Mouse (Mus musculus) forelimb bud, embryonic 11.5 days (tissue): ENCODE results near the gene Ufd1.
"Not testable (repeated sequence)": the region's sequence is repeated elsewhere in the genome, so short reads cannot be mapped to it uniquely, and the experiment has no call there.

Source experiments
- DNase-seq: peaks from one replicate; pipeline ENCODE4 v3.0.0-alpha.2; 2012; ENCODE audit warnings: low read depth, low spot score

Gene Ufd1

GRCm38 (mm10) chr16:18811032-18811431, 547 bp upstream of the Ufd1 start:
- peak; percentile 5 for DNase-seq

DNA sequence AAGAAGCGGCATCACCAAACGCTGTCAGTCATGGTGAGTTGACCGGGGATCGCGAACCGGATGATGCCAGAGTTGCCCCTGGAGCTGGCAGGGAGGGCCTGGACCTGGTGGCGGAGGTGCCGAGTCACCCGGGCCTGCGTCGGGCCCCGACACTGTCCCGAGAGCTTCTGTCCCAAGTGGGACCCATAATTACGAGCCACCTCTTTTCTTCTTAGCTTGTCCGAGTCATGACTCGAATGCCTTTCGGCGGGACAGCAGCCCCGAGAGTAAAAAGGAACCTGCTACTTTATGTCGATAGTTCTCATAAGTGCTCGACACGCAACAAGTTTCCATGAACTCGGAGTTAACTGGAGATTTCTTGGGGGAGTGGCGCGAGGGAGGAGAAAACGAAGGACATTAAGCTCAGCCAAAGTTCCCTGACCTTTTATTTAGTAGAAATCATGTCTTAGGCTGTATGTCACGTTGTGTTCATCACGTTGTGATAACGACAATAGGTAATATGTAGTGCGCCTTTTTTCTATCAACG, 869 bp downstream of the Ufd1 start:
- DNase-seq: no peak

DNA sequence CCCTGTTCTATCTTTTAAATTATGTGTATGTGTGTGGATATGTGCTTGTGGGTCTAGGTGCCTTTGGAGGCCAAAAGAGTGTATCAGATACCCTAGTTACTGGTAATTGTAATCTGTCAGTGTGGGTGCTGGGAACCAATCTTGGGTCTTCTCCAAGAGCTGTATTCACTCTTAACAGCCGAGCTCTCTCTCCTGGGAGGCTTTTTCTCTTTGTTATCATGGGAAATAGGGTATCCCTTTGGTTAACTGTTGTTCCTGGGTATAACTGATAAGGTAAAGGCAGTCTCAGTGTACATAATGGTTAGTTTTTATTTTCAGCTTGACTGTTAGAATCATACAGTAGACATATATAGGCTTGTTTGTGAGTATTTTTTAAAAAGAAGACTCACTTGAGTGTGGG, 10.8 kb downstream of the Ufd1 start:
- DNase-seq: no peak

DNA sequence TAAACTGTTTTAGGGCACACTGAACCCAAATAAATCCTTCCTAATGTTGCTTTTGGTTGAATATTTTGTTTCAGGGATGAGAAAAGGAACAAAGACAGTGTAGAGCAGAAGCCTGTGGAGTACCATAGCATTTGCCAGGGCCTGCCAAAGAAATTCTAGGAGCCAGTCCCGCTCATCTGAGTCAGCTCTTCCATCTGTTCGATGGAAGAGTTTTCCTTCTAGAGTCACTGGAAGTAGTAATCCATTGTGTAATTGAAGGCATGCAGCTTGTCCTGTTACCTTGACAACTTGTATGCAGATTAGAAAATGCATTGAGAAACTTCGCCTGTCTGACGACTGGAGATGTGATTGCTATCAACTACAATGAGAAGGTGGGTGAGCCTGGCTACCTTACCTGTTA, 11.3 kb downstream of the Ufd1 start:
- no peak for DNase-seq

DNA sequence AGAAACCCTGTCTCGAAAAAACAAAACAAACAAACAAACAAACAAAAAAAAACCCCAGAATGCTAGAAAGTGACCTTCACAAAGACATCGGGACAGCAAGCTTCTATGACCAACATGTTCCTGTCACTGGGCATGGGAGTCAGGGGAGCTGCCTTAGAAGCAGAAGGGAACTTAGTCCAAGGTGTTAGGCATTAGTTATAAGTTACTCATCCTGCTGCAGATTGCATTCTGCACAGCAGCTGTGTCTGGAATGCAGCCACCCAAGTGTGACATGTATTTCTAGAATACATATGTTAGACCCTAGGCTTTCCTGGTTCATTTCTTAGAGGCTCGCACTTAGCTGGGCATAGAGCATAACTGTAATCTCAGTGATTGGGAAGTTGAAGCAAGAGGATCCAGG, 17.1 kb downstream of the Ufd1 start:
- no peak for DNase-seq

- no peak for DNase-seq
Measured at GRCm38 (mm10) chr16:18829102-18829501, 17.5 kb downstream of the Ufd1 start.

DNA sequence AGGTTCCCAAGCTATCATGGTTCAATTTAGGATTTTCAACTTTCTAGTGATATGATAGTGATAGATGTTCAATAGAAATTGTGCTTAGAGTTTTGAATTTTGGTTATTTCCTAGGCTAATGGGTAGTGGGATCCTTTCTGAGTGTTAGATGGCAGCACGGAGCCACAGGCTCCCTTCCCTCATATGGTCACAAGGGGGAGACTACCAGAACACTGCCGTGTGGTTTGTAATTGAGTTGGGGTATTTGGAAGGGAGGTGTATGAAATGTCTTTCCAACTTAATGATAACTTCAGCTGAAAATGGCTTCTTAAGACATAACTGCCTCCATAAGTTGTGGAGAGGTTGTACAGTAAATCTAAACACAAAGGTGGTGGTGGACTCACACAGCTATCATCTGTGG, 21.9 kb downstream of the Ufd1 start:
- DNase-seq: no peak

DNA sequence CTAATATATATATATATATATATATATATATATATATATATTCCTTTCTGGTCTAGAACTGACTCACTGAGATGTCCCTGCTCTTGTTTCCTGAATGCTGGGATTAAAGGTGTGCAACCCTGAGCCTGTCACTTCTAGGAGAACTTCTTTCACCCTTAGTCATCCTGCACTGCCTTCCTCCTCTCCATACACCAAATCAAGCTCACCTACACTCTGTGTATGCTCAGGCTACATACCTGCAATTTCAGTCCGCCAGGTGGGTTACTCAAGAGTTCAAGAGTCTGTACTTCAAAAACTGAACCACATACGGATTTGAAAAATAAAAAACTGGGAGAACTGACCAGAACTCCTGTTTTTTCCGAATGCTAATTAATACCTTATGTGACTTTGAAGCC, 24.5 kb downstream of the Ufd1 start:
- no peak for DNase-seq

- DNase-seq: peak; percentile 96
Measured at GRCm38 (mm10) chr16:18836468-18837208, 25.1 kb downstream of the Ufd1 start, which contains the start of the genes 2510002D24Rik and Gm28539. TSS of gene 2510002D24Rik (plus strand) at chr16:18836578. TSS of gene Gm28539 (plus strand) at chr16:18836584.

DNA sequence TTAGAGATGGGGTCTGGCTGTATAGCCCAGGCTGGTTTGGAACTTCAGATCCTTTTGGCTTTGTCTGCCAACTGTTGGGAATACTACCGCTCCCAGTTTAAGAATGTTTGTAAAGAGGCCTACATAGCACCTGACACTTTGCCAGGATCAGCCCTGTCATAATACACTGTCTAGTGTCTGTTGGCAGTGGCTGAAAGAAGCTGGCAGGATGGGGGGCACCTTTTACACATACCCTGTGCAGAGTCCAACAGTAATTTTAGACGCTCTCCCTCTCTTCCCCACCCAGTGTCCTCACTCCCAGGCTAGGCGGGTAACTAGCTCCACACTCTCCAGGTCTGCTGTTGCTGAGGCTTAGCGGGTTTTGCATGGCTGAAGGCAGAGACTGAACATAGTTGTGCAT, 26.8 kb downstream of the Ufd1 start:
- DNase-seq: no peak

DNA sequence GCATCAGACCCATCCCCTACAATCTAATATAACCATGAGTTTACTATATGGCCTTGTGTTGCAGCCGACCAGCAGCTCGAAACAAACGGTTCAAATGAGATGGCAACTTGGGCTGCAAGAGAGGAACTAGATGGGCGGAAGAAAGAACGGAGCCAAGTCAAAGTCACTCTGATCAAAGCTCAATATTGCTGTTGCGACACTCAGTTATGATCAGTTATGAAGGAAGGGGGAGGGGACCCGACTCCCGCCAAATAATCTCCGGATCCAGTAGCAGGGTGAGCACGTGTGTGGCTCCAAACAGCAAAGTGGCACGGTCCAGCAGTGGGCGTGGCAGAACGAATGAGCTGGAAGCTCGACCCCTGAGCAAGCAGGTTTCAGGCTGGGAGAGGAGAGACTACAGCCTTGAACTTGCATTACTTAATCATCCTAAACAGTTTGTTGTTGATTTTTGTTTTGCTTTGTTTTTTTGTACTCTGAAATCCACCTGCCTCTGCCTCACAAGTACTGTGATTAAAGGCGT, 34.8 kb downstream of the Ufd1 start:
- DNase-seq: no peak

DNA sequence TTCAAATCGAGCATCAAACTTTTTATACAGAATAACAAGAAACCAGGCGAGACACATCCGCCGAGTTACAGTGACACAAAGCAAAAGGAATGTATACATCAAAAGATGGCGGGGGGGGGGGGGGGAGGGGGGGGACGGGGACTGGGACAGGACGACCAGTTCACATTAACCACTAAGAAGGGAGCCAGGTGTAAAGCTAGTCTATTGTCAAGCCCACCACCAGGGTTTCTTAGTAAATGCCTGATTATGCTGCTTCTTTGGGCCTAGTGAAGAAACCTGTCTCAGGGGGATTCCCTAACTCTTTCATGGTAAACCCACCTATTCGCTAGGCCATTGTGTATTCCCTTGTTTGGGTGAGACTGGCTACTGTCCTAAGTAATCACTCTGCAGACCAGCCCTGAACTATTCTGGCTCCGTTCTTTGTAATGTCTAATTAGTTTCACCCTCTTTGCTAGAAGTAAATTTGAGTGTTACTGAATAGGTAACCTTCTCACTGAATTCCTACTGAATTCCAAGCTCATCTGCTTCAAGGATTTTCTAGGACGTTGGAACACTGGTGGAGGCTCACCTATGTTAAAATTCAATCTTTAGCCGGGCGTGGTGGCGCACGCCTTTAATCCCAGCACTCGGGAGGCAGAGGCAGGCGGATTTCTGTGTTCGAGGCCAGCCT, 38.1 kb downstream of the Ufd1 start:
- DNase-seq: not testable (repeated sequence)

DNA sequence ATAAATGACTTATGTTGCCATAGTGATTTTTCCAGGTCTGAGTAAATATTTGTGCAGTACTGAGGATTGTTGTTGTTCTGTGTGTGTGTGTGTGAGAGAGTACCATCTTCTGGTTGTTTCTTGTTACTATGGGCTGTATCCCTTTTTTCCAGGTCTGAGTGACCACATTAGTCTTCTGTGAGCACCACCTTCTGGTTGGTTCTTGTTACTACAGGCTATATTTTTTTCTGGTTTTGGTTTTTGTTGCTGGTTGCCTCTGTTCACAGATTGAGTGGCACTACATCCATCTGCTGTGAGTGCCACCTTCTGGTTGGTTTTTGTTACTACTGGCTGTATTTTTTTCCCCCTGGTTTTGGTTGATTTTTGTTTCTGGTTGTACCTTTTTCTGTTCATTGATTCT, 47.0 kb downstream of the Ufd1 start:
- DNase-seq: peak; percentile 49

DNA sequence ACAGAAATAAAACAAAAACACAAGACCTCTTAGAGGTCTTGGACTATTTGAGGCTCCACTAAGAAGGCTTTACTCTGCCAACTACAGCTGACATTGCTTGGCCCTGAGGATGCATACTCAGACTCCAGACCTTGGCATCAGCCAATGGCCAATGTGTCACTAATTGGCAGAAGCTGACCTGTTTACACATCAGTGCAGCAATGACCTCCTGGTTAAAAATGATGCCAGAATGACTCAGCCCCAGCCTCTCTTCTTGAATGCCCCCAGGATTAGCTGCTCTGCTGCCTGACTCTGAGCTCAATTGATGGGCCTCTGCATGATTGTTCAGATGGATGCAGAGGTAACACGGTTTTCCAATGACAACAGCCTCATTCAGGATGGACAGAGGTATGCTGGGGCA, 48.6 kb downstream of the Ufd1 start:
- no peak for DNase-seq

DNA sequence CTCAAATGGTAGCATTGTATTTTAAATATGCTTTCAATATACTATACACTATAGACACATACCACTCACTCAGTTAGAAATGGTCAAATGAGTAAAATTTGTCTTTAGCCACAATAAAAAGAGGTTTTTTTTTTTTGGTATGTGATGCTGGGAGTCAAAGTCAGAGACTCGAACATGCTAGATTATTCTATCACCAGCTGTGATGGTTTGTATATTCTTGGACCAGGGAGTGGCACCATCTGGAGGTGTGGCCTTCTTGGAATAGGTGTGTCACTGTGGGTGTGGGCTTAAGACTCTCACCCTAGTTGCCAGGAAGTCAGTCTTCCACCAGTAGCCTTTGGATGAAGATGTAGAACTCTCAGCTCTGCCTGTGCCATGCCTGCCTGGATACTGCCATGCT, 58.9 kb downstream of the Ufd1 start:
- not testable (repeated sequence) for DNase-seq

GRCm38 (mm10) chr16:18876091-18876441, 64.5 kb downstream of the Ufd1 start:
- no peak for DNase-seq

GRCm38 (mm10) chr16:18876442-18877308, 65.1 kb downstream of the Ufd1 start, which contains the start of the genes Mrpl40 and Hira:
TSS of gene Mrpl40 (minus strand) at chr16:18876862.
TSS of gene Hira (plus strand) at chr16:18877037.
- peak; percentile 85 for DNase-seq

DNA sequence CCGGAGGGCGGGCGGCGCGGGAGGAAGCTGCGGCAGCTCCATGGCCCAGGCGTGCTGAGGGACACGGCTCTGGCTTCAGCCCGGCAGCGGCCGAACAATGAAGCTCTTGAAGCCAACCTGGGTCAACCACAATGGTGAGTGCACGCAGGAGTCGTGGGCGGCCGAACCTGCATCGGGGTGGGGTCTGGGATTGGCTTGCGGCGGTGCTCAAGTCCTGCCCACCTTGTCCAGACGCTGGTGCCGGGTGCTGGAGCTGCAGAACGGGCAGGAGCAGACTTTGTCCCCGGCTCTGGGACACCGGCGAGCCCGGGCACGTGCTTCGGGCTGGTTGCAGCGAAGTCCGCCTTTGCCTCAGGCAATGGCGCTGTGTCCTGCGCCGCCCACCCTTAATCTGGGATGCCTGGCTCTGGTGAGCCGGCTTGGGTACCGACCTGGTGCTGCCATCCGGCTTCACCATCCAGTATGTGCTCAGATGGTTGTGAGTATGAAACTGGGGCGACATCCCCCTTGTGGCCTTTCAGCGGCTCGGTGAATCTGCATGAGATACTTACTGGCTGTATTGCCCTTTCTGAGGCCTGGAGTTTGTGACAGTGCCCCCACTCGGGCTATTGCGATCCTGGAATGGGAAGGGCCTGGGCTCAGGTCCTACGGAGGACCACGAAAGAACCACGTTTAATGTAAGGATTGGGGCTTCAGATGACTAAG, 66.0 kb downstream of the Ufd1 start:
- peak; percentile 67 for DNase-seq

DNA sequence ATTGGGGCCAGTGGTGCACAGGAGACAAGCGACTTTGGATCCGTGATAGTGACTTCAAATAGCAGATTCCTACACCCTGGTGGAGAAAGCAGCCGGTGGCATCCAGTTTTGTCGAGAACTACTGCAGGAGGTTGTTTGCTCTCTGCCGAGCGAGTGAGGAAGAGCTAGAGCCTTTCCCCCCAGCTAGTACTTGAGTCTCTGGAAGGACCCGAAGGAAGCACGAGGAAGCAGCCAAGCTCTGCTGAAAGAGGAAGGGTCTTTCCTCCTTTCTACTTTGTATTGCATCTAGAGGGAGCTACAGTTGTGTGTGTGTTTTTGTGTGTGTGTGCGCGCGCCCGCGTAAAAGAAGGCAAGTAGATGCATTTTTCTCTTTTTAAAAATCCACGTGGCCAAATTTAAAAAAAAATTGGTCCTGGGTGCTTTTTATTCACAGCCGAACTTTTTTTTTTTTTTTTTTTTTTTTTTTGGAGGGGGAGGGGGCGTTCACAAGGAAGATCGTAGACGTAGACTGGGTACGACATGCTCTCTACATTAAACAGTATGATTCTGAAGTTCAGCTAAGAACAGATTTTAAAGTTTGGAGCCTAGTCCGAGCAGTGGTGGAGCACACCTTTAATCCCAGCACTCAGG, 66.6 kb downstream of the Ufd1 start:
- no peak for DNase-seq

- DNase-seq: no peak
Measured at GRCm38 (mm10) chr16:18884044-18884443, 72.5 kb downstream of the Ufd1 start.
